Mouse (Mus musculus): ENCODE results near the gene Lmbr1l. TPM values are rescaled to one million over a fixed set of nuclear protein-coding genes. Genes with fewer than 3 reads are reported as not detected.

Lmbr1l gene
- 4.5 and 5.5 TPM in 2 replicates for polyA plus RNA-seq (2014; fragmentation: Nextera tagmentation; extraction: Ambion mirVana)

- peak; percentile 98 for ATAC-seq (ENCODE audit: insufficient read depth)
- peak within 1 kb of the TSS; percentile 86 for H3K4me3 ChIP-seq (ENCODE audit: low read depth, low read length)
- H3K36me3 ChIP-seq (ENCODE audit: insufficient read depth): peaks cover 6% of the 10 kb centered on the region
- under 1% methylated on average over 82 of the region's 82 CpGs for WGBS
- H3K27me3 ChIP-seq (ENCODE audit: insufficient read depth, low read length): no peaks in the 10 kb centered on the region
- no peak for TF ChIP-seq CTCF (IDR thresholded peaks at IDR 0.05; ENCODE audit: low read depth)
- no peaks in the 10 kb centered on the region; the same call in 1 of the 2 replicates for H3K4me1 ChIP-seq (ENCODE audit: insufficient read depth)
- DNase-seq: peak; percentile 100
- H3K9me3 ChIP-seq (ENCODE audit: low read depth, low read length): no peaks in the 10 kb centered on the region
- peak within 1 kb of the TSS; percentile 96 for H3K27ac ChIP-seq (ENCODE audit: low read depth)
- H3K9ac ChIP-seq: peak within 1 kb of the TSS; percentile 79
- peak within 1 kb of the TSS; percentile 86 for H3K4me2 ChIP-seq
Measured at GRCm38 (mm10) chr15:98917538-98918498, at the start of gene Lmbr1l. TSS of gene Lmbr1l (minus strand) at chr15:98918231.

DNA sequence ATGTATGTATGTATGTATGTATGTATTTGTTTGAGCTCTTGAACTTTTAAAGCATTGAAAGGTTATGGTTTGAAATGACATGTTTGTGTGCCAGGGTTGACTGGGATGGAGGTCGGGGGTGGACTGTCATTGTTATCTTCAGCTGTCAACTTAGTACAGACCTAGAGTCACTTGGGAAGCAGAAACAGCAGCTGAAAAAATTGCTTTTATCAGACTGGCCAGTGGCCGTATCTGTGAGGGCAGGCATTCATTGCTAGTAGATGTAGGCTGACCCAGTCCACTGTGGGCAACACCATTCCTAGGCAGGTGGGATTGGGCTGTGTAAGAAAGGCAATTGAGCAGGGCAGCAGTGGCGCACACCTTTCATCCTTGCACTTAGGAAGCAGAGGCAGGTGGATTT, 41.5 kb upstream of the Lmbr1l start:
- no peaks in the 10 kb centered on the region for H3K9me3 ChIP-seq (ENCODE audit: low read depth, low read length)
- 63% methylated on average over 3 of the region's 3 CpGs for WGBS
- TF ChIP-seq CTCF (IDR thresholded peaks at IDR 0.05; ENCODE audit: low read depth): no peak
- H3K4me1 ChIP-seq (ENCODE audit: insufficient read depth): no peaks in the 10 kb centered on the region
- no peaks in the 10 kb centered on the region for H3K27me3 ChIP-seq (ENCODE audit: insufficient read depth, low read length)
- DNase-seq (no peak), ATAC-seq (ENCODE audit: insufficient read depth) (no peak)
- H3K4me3 ChIP-seq (ENCODE audit: low read depth, low read length): no peak overlapping the region
- no peak overlapping the region for H3K4me2 ChIP-seq
- no peak overlapping the region for H3K27ac ChIP-seq (ENCODE audit: low read depth)
- H3K9ac ChIP-seq: no peak overlapping the region
- no peaks in the 10 kb centered on the region for H3K36me3 ChIP-seq (ENCODE audit: insufficient read depth)

- ATAC-seq (ENCODE audit: insufficient read depth) (no peak), DNase-seq (no peak)
- 87% methylated on average over 4 of the region's 4 CpGs for WGBS
- Histone ChIP-seq H3K9ac (no peak overlapping the region), H3K27ac (ENCODE audit: low read depth) (no peak overlapping the region), H3K36me3 (ENCODE audit: insufficient read depth) (no peaks in the 10 kb centered on the region), H3K27me3 (ENCODE audit: insufficient read depth, low read length) (no peaks in the 10 kb centered on the region), H3K4me1 (ENCODE audit: insufficient read depth) (no peaks in the 10 kb centered on the region; the same call in 1 of the 2 replicates), H3K9me3 (ENCODE audit: low read depth, low read length) (no peaks in the 10 kb centered on the region), H3K4me2 (no peak overlapping the region), H3K4me3 (ENCODE audit: low read depth, low read length) (no peak overlapping the region)
- TF ChIP-seq CTCF (IDR thresholded peaks at IDR 0.05; ENCODE audit: low read depth): no peak
Measured at GRCm38 (mm10) chr15:98958901-98959420, 40.9 kb upstream of the Lmbr1l start.

GRCm38 (mm10) chr15:98957475-98957874, 39.4 kb upstream of the Lmbr1l start:
- no peak overlapping the region for H3K9ac ChIP-seq
- H3K4me3 ChIP-seq (ENCODE audit: low read depth, low read length): no peak overlapping the region
- WGBS: 51% methylated on average over 5 of the region's 5 CpGs
- ATAC-seq (ENCODE audit: insufficient read depth) (no peak), DNase-seq (no peak)
- TF ChIP-seq CTCF (IDR thresholded peaks at IDR 0.05; ENCODE audit: low read depth): no peak
- no peaks in the 10 kb centered on the region; the same call in 1 of the 2 replicates for H3K4me1 ChIP-seq (ENCODE audit: insufficient read depth)
- H3K27me3 ChIP-seq (ENCODE audit: insufficient read depth, low read length): no peaks in the 10 kb centered on the region
- no peaks in the 10 kb centered on the region for H3K36me3 ChIP-seq (ENCODE audit: insufficient read depth)
- H3K4me2 ChIP-seq: no peak overlapping the region
- H3K27ac ChIP-seq (ENCODE audit: low read depth): no peak overlapping the region
- H3K9me3 ChIP-seq (ENCODE audit: low read depth, low read length): no peaks in the 10 kb centered on the region

GRCm38 (mm10) chr15:98956000-98956399, 38.0 kb upstream of the Lmbr1l start:
- H3K27ac ChIP-seq (ENCODE audit: low read depth): no peak overlapping the region
- DNase-seq (no peak), ATAC-seq (ENCODE audit: insufficient read depth) (no peak)
- H3K4me2 ChIP-seq: no peak overlapping the region
- no peaks in the 10 kb centered on the region; the same call in 1 of the 2 replicates for H3K4me1 ChIP-seq (ENCODE audit: insufficient read depth)
- H3K9me3 ChIP-seq (ENCODE audit: low read depth, low read length): no peaks in the 10 kb centered on the region
- no peaks in the 10 kb centered on the region for H3K36me3 ChIP-seq (ENCODE audit: insufficient read depth)
- TF ChIP-seq CTCF (IDR thresholded peaks at IDR 0.05; ENCODE audit: low read depth): no peak
- no peak overlapping the region for H3K9ac ChIP-seq
- no peaks in the 10 kb centered on the region for H3K27me3 ChIP-seq (ENCODE audit: insufficient read depth, low read length)
- no peak overlapping the region for H3K4me3 ChIP-seq (ENCODE audit: low read depth, low read length)
- 93% methylated on average over 4 of the region's 4 CpGs for WGBS

GRCm38 (mm10) chr15:98955324-98955723, 37.3 kb upstream of the Lmbr1l start:
- H3K27me3 ChIP-seq (ENCODE audit: insufficient read depth, low read length): no peaks in the 10 kb centered on the region
- H3K27ac ChIP-seq (ENCODE audit: low read depth): 0 out of 2 replicates have a peak overlapping the region, but pooled peaks have one; percentile 70
- no peak for TF ChIP-seq CTCF (IDR thresholded peaks at IDR 0.05; ENCODE audit: low read depth)
- H3K9me3 ChIP-seq (ENCODE audit: low read depth, low read length): no peaks in the 10 kb centered on the region
- 76% methylated on average over 4 of the region's 4 CpGs for WGBS
- H3K36me3 ChIP-seq (ENCODE audit: insufficient read depth): no peaks in the 10 kb centered on the region
- no peaks in the 10 kb centered on the region; the same call in 1 of the 2 replicates for H3K4me1 ChIP-seq (ENCODE audit: insufficient read depth)
- H3K4me2 ChIP-seq: no peak overlapping the region
- peak overlapping the region; percentile 45; the same call in 1 of the 2 replicates for H3K9ac ChIP-seq
- DNase-seq (no peak), ATAC-seq (ENCODE audit: insufficient read depth) (no peak)
- no peak overlapping the region for H3K4me3 ChIP-seq (ENCODE audit: low read depth, low read length)

All from lung, embryonic 14.5 days (tissue).